Mouse (Mus musculus): ENCODE measurements around the gene Hpse. TPM values are rescaled to one million over a fixed set of nuclear protein-coding genes. Genes with fewer than 3 reads are reported as not detected.

Hpse gene
- polyA plus RNA-seq, 1 experiment from 2014 or later = 0.95 TPM

DNA sequence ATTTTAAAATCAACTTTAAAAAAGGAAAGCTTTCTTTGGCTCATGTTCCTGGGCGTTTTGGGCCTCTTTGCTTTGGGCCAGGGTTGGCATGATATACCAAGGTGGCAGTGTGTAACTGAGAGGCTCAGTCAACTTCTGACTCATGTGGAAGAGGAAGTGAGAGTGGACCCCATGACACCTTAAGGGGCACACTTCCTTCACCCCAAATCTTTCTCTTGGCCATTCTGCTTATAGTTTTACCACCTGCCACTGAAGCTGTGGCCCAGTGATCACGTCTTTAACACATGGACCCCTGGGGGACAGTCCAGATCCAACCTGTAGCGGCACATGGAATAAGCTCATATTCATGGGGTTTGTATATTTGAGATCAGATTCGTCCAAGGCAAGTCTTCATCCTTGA is 6.5 kb upstream of the Hpse start:
- Histone ChIP-seq H3K4me2 (replicated peaks) (no peak overlapping the region), H3K9ac (no peak overlapping the region), H3K4me3 (no peak overlapping the region), H3K9me3 (no peaks in the 10 kb centered on the region), H3K4me1 (no peaks in the 10 kb centered on the region), H3K27me3 (replicated peaks) (0 out of 2 replicates have a peak, but pooled peaks cover 2% of the 10 kb centered on the region), H3K36me3 (no peaks in the 10 kb centered on the region), H3K27ac (no peak overlapping the region)
- ATAC-seq (ENCODE audit: low FRiP score, low read depth) = no peak
- 84% methylated on average over 4 of the region's 4 CpGs for WGBS

- H3K27ac ChIP-seq = no peak overlapping the region
- no peak for ATAC-seq (ENCODE audit: low FRiP score, low read depth)
- WGBS = 94% methylated on average over 15 of the region's 15 CpGs
- no peak overlapping the region for H3K4me2 ChIP-seq (replicated peaks)
- no peaks in the 10 kb centered on the region for H3K36me3 ChIP-seq
- no peak overlapping the region for H3K4me3 ChIP-seq
- no peak overlapping the region for H3K9ac ChIP-seq
- peaks cover 29% of the 10 kb centered on the region for H3K27me3 ChIP-seq (replicated peaks)
- no peaks in the 10 kb centered on the region for H3K9me3 ChIP-seq
- peaks cover 11% of the 10 kb centered on the region; the same call in 1 of the 2 replicates for H3K4me1 ChIP-seq
Observed at GRCm38 (mm10) chr5:100716762-100717161, 2.8 kb downstream of the Hpse start.

DNA sequence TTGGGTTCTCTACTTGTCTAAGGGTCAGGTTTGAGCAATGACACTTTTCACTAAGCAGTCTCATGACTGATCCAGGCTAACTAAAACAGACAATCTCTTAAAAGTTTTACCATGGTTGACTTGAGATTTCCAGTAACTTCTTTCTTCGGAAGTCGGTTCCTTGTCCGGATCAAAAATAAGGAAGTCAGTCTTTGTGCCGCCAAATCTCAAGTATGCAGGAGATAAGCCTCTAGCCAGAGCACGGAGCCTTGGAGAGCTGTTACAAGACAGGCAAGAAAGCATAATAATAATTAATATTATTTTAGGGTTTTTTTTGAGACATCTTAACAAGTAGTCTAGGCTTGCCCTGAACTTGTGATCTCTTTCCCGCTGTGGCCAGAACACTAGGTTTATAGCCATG is 8.3 kb downstream of the Hpse start:
- 95% methylated on average over 6 of the region's 6 CpGs for WGBS
- no peak for ATAC-seq (ENCODE audit: low FRiP score, low read depth)
- H3K4me3 ChIP-seq = no peak overlapping the region

GRCm38 (mm10) chr5:100710012-100710411 is 9.5 kb downstream of the Hpse start:
- no peaks in the 10 kb centered on the region for H3K36me3 ChIP-seq
- 78% methylated on average over 2 of the region's 2 CpGs for WGBS
- no peaks in the 10 kb centered on the region for H3K9me3 ChIP-seq

More for the DNA sequence above, 8.3 kb downstream of the Hpse start:
- Histone ChIP-seq H3K9me3 (no peaks in the 10 kb centered on the region), H3K36me3 (no peaks in the 10 kb centered on the region), H3K4me2 (replicated peaks) (no peak overlapping the region), H3K27me3 (replicated peaks) (no peaks in the 10 kb centered on the region), H3K4me1 (peaks cover 5% of the 10 kb centered on the region; the same call in 1 of the 2 replicates), H3K27ac (no peak overlapping the region), H3K9ac (no peak overlapping the region)

GRCm38 (mm10) chr5:100709035-100709434 is 10.5 kb downstream of the Hpse start:
- H3K27me3 ChIP-seq (replicated peaks) = no peaks in the 10 kb centered on the region
- no peaks in the 10 kb centered on the region for H3K9me3 ChIP-seq
- no peak overlapping the region for H3K27ac ChIP-seq
- H3K4me2 ChIP-seq (replicated peaks) = no peak overlapping the region
- WGBS = 87% methylated on average over 6 of the region's 6 CpGs
- peaks cover 5% of the 10 kb centered on the region; the same call in 1 of the 2 replicates for H3K4me1 ChIP-seq
- no peak for ATAC-seq (ENCODE audit: low FRiP score, low read depth)
- H3K36me3 ChIP-seq = no peaks in the 10 kb centered on the region
- H3K4me3 ChIP-seq = no peak overlapping the region
- H3K9ac ChIP-seq = no peak overlapping the region

More at GRCm38 (mm10) chr5:100710012-100710411, 9.5 kb downstream of the Hpse start:
- Histone ChIP-seq H3K4me3 (no peak overlapping the region), H3K9ac (no peak overlapping the region), H3K27ac (no peak overlapping the region), H3K27me3 (replicated peaks) (no peaks in the 10 kb centered on the region), H3K4me2 (replicated peaks) (no peak overlapping the region), H3K4me1 (peaks cover 5% of the 10 kb centered on the region; the same call in 1 of the 2 replicates)
- ATAC-seq (ENCODE audit: low FRiP score, low read depth) = no peak

GRCm38 (mm10) chr5:100706675-100707074 is 12.8 kb downstream of the Hpse start:
- H3K9ac ChIP-seq = no peak overlapping the region
- WGBS = 40% methylated on average over 8 of the region's 8 CpGs
- ATAC-seq (ENCODE audit: low FRiP score, low read depth) = no peak

DNA sequence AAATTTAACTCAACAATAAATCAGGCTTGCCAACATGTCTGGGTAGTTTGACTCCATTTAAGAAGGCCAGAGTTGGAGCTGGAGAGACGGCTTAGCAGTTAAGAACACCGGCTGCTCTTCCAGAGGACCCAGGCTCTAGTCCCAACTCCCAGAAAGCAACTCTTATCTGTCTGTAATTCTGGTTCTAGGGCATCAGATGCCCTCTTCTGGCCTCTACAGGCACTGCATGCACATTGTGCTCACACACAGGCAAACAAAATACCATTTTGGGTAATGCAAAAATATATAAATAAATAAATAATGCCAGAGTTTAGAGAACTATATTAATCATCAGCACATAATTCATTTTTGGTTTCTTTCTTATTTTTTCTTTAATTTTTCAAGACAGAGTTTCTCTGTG is 15.2 kb downstream of the Hpse start:
- H3K4me1 ChIP-seq = peaks cover 5% of the 10 kb centered on the region; the same call in 1 of the 2 replicates
- no peaks in the 10 kb centered on the region for H3K27me3 ChIP-seq (replicated peaks)
- no peak overlapping the region for H3K4me3 ChIP-seq
- no peak overlapping the region for H3K9ac ChIP-seq
- no peak overlapping the region for H3K4me2 ChIP-seq (replicated peaks)
- H3K27ac ChIP-seq = no peak overlapping the region
- no peaks in the 10 kb centered on the region for H3K36me3 ChIP-seq
- 91% methylated on average over 2 of the region's 2 CpGs for WGBS
- no peak for ATAC-seq (ENCODE audit: low FRiP score, low read depth)
- no peaks in the 10 kb centered on the region for H3K9me3 ChIP-seq

More at GRCm38 (mm10) chr5:100706675-100707074, 12.8 kb downstream of the Hpse start:
- H3K27me3 ChIP-seq (replicated peaks) = no peaks in the 10 kb centered on the region
- no peak overlapping the region for H3K27ac ChIP-seq
- H3K4me3 ChIP-seq = no peak overlapping the region
- no peaks in the 10 kb centered on the region for H3K36me3 ChIP-seq
- no peak overlapping the region for H3K4me2 ChIP-seq (replicated peaks)
- H3K9me3 ChIP-seq = no peaks in the 10 kb centered on the region
- peaks cover 5% of the 10 kb centered on the region; the same call in 1 of the 2 replicates for H3K4me1 ChIP-seq

DNA sequence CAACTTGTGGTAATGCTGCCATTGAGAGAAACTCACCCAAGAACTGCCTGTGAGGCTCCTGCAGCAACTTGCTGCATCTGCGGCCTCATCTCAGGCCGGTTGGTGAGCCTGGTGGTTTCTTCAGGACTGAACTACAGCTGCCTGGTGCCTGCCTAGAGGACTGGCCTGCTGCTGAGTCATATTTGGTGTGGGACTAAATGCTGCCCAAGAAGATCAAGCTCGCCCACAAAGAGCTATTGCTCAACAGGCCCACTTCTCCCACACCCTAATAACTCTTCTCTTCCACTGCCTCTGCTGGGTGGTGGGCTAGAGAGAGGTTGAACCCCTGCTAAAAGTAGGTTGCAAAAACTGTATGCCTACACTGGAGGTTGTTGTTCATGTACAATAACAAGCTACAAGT is 17.2 kb downstream of the Hpse start:
- peaks cover 5% of the 10 kb centered on the region; the same call in 1 of the 2 replicates for H3K4me1 ChIP-seq
- no peaks in the 10 kb centered on the region for H3K36me3 ChIP-seq
- H3K9ac ChIP-seq = no peak overlapping the region
- H3K27me3 ChIP-seq (replicated peaks) = no peaks in the 10 kb centered on the region
- no peak for ATAC-seq (ENCODE audit: low FRiP score, low read depth)
- no peak overlapping the region for H3K4me3 ChIP-seq
- no peak overlapping the region for H3K4me2 ChIP-seq (replicated peaks)
- H3K9me3 ChIP-seq = no peaks in the 10 kb centered on the region
- 94% methylated on average over 3 of the region's 3 CpGs for WGBS
- H3K27ac ChIP-seq = no peak overlapping the region

DNA sequence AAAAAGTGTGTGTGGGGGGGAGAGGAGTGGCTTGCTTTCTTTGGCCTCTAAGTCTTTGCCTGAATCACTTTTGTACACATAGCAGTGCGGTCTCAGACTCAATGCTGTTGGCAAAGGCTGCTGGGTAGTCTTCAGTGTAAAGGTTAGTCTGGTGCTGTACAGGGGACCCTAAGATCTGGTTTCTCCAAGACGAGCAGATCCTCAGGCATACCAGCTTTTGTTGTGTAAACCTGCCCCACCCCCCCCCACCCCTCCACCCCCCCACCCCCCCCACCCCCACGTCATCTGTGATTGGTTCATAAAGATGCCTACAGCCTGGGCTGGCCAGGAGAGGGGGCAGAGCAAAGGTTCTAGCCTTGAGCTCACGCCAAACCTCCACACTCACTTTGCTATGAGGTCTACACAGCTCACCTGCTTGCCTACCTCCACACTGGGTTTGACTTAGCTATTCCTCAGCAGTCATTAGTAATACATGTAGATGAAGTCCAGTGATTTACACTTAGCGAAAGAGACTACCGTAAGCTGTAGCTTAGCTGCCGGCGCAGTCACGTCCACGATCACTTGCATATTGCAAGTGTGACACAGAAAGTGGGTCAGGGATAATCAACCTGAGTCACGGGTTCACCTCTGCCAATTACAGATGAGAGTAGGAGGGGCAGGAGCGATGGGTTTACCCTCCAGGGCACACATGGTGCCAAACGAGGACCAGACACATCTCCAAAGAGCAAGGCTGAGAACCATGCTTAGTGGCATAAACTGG is 18.5 kb downstream of the Hpse start:
- no peak for ATAC-seq (ENCODE audit: low FRiP score, low read depth)
- Histone ChIP-seq H3K36me3 (no peaks in the 10 kb centered on the region), H3K27me3 (replicated peaks) (no peaks in the 10 kb centered on the region), H3K9me3 (no peaks in the 10 kb centered on the region), H3K9ac (no peak overlapping the region), H3K4me3 (no peak overlapping the region), H3K4me1 (no peaks in the 10 kb centered on the region), H3K4me2 (replicated peaks) (no peak overlapping the region), H3K27ac (no peak overlapping the region)
- whole genome bisulfite sequencing = 86% methylated on average over 13 of the region's 13 CpGs

DNA sequence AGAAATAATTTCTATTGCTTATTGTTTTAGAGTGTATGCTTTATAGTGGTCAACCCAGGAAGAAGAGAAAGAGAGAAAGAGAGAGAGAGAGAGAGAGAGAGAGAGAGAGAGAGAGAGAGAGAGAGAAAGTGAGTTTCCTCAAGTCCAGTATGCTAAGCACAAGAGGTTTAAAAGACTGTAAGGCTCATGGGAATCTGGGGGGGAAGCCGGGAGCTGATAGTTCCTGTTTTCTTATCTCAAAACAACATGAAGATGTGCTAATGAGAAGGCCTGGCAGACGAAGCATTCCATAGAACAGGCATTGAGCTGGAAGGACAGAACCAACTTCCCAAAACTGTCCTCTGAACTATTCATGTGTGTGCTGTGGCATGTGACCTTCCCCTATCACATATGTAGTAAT is 21.6 kb downstream of the Hpse start:
- Histone ChIP-seq H3K4me2 (replicated peaks) (no peak overlapping the region), H3K9me3 (no peaks in the 10 kb centered on the region), H3K36me3 (no peaks in the 10 kb centered on the region), H3K4me3 (no peak overlapping the region), H3K27me3 (replicated peaks) (no peaks in the 10 kb centered on the region), H3K27ac (no peak overlapping the region), H3K4me1 (no peaks in the 10 kb centered on the region), H3K9ac (no peak overlapping the region)
- 84% methylated on average over 2 of the region's 2 CpGs for WGBS
- ATAC-seq (ENCODE audit: low FRiP score, low read depth) = no peak

DNA sequence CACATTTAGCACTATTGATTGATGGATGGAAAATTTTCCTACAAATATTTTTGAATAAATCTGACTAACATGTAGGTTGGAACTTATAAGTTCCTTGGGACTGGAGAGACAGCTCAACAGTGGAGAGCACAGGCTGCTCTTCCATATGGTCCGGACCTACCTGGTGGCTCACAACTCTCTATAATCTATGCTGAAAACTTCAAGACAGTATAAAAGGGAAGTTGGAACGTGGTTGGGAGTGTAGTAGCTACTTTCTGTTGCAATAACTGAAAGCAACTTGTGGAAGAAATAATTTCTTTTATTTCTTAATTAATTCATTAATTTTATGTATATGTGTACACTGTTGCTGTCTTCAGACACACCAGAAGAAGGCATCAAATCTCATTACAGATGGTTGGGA is 22.1 kb downstream of the Hpse start:
- H3K9me3 ChIP-seq = no peaks in the 10 kb centered on the region
- H3K36me3 ChIP-seq = no peaks in the 10 kb centered on the region
- H3K9ac ChIP-seq = no peak overlapping the region
- no peak overlapping the region for H3K27ac ChIP-seq
- no peaks in the 10 kb centered on the region for H3K27me3 ChIP-seq (replicated peaks)
- H3K4me2 ChIP-seq (replicated peaks) = no peak overlapping the region
- WGBS = 76% methylated on average over 2 of the region's 2 CpGs
- no peak overlapping the region for H3K4me3 ChIP-seq
- no peak for ATAC-seq (ENCODE audit: low FRiP score, low read depth)
- no peaks in the 10 kb centered on the region for H3K4me1 ChIP-seq

GRCm38 (mm10) chr5:100685631-100686030 is 33.9 kb downstream of the Hpse start:
- no peaks in the 10 kb centered on the region for H3K4me1 ChIP-seq
- no peak overlapping the region for H3K4me3 ChIP-seq
- 73% methylated on average over 4 of the region's 4 CpGs for whole genome bisulfite sequencing
- H3K9me3 ChIP-seq = no peaks in the 10 kb centered on the region
- no peaks in the 10 kb centered on the region for H3K27me3 ChIP-seq (replicated peaks)
- no peak overlapping the region for H3K4me2 ChIP-seq (replicated peaks)
- H3K36me3 ChIP-seq = no peaks in the 10 kb centered on the region
- H3K9ac ChIP-seq = no peak overlapping the region
- ATAC-seq (ENCODE audit: low FRiP score, low read depth) = no peak
- no peak overlapping the region for H3K27ac ChIP-seq

DNA sequence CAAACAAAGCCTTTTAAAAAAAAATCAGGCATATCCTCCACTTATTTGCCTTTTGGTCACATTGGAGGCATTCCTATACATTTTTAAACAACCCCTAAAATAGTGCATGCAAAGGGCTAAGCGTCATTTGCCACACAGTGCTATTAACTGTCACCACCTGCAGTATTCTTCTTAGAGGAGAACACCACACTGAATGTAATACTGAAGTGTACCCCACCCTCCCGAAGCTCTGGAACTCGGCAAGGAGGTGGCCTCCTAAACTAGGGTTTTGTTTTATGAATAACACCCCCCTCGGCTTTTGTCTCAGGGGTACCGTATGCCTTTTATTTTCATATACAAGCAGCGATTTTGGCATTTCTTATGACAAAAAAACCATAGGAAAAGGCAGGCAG is 39.0 kb downstream of the Hpse start:
- H3K27ac ChIP-seq = no peak overlapping the region
- H3K4me1 ChIP-seq = no peaks in the 10 kb centered on the region
- H3K4me2 ChIP-seq (replicated peaks) = no peak overlapping the region
- H3K9ac ChIP-seq = no peak overlapping the region
- 73% methylated on average over 6 of the region's 6 CpGs for WGBS
- H3K4me3 ChIP-seq = no peak overlapping the region
- H3K36me3 ChIP-seq = no peaks in the 10 kb centered on the region
- H3K27me3 ChIP-seq (replicated peaks) = no peaks in the 10 kb centered on the region
- no peaks in the 10 kb centered on the region for H3K9me3 ChIP-seq
- no peak for ATAC-seq (ENCODE audit: low FRiP score, low read depth)
